Mouse (Mus musculus) thymus, adult 2 months (tissue): Measurements from ENCODE around the gene Idnk.

ENCODE experiments used
- CTCF ChIP-seq: fragments of 200-500 bp; IDR thresholded peaks from 2 replicates; pipeline ENCODE4 v1.5.1; 2012; ENCODE audit warnings: mild to moderate bottlenecking, control low read depth, low read length, moderate library complexity, borderline replicate concordance; ENCODE audit not compliant: control insufficient read depth, poor library complexity, insufficient read depth; ENCODE audit errors: extremely low read depth
- POLR2A ChIP-seq: fragments of 200-500 bp; IDR thresholded peaks from 2 replicates; pipeline ENCODE4 v1.6.1; 2012; ENCODE audit warnings: mild to moderate bottlenecking, low read length, control low read depth, moderate library complexity; ENCODE audit not compliant: control insufficient read depth, poor library complexity, insufficient read depth; ENCODE audit errors: extremely low read depth

DNA sequence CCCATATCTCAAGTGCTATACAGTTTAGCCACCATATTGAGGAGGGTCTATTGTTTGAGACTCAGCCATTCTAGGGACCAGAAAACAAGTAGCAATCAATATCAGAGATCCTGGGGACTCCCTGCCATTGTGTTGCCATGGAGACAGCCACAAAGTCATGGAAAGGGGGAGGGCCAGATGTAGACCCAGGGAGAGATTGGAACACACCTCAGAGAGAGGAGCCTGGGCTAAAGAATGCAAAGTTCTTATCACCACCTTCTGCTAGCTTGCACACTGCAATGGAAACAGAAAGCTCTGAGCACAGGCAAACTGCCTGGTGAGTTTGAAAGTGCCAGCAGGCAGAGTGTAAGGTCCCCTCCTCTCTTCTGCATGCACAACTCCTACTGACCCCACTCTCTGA, 10.7 kb downstream of the Idnk start:
- TF ChIP-seq POLR2A: no peak
- no peak for TF ChIP-seq CTCF
